Mouse (Mus musculus) gonadal fat pad, adult 2 months (tissue): ENCODE measurements around the gene Fut11. TPM values are rescaled to one million over a fixed set of nuclear protein-coding genes. Genes with fewer than 3 reads are reported as not detected.
"Not testable (repeated sequence)": the region's sequence is repeated elsewhere in the genome, so short reads cannot be mapped to it uniquely, and the experiment has no call there.

Source experiments
- DNase-seq: peaks from one replicate; pipeline ENCODE4 v3.0.0-alpha.2; 2012; ENCODE audit warnings: low read depth
- polyA plus RNA-seq: library from polyadenylated mRNA; depleted of rRNA; stranded (reverse); fragments of >200 nt; gene quantifications from 2 replicates; pipeline ENCODE4 v1.2.3, GENCODE M21; 2012

The Fut11 gene
- polyA plus RNA-seq, 1 experiment = 13.0 TPM

GRCm38 (mm10) chr14:20674064-20674833 is 20.5 kb upstream of the Fut11 start, which contains the start of gene Sec24c:
Gene Sec24c, plus strand, starts transcription at chr14:20674308.
- peak; percentile 88 for DNase-seq

GRCm38 (mm10) chr14:20677906-20678305 is 16.9 kb upstream of the Fut11 start:
- no peak for DNase-seq

- DNase-seq = no peak
Measured at GRCm38 (mm10) chr14:20681742-20682141, 13.0 kb upstream of the Fut11 start.

- no peak for DNase-seq
Measured at GRCm38 (mm10) chr14:20682498-20682897, 12.3 kb upstream of the Fut11 start.

- DNase-seq = no peak
Measured at GRCm38 (mm10) chr14:20686576-20686975, 8.2 kb upstream of the Fut11 start.

GRCm38 (mm10) chr14:20689009-20689408 is 5.8 kb upstream of the Fut11 start:
- DNase-seq = no peak

- no peak for DNase-seq
Measured at GRCm38 (mm10) chr14:20691772-20692171, 3.0 kb upstream of the Fut11 start.

GRCm38 (mm10) chr14:20693589-20694101 is 1.1 kb upstream of the Fut11 start:
- no peak for DNase-seq

GRCm38 (mm10) chr14:20694185-20694883 is 434 bp upstream of the Fut11 start:
- no peak for DNase-seq

GRCm38 (mm10) chr14:20695761-20696520 is 1.2 kb downstream of the Fut11 start:
- no peak for DNase-seq

GRCm38 (mm10) chr14:20696986-20697385 is 2.2 kb downstream of the Fut11 start:
- no peak for DNase-seq

- DNase-seq = no peak
Measured at GRCm38 (mm10) chr14:20698515-20698914, 3.7 kb downstream of the Fut11 start.

- DNase-seq = no peak
Measured at GRCm38 (mm10) chr14:20700362-20700761, 5.6 kb downstream of the Fut11 start.

- DNase-seq = no peak
Measured at GRCm38 (mm10) chr14:20701554-20701953, 6.8 kb downstream of the Fut11 start.

- DNase-seq = no peak
Measured at GRCm38 (mm10) chr14:20702096-20702740, 7.5 kb downstream of the Fut11 start.

GRCm38 (mm10) chr14:20702741-20703381 is 8.1 kb downstream of the Fut11 start, which contains the start of gene Chchd1:
Gene Chchd1, plus strand, starts transcription at chr14:20703006.
- no peak for DNase-seq

GRCm38 (mm10) chr14:20703461-20703860 is 8.7 kb downstream of the Fut11 start:
- not testable (repeated sequence) for DNase-seq

GRCm38 (mm10) chr14:20707201-20708190 is 12.7 kb downstream of the Fut11 start, which contains the start of gene Zswim8:
Gene Zswim8, plus strand, starts transcription at chr14:20707552.
- no peak for DNase-seq

- no peak for DNase-seq
Measured at GRCm38 (mm10) chr14:20708239-20708638, 13.5 kb downstream of the Fut11 start.

- DNase-seq = no peak
Measured at GRCm38 (mm10) chr14:20713832-20714231, 19.1 kb downstream of the Fut11 start.
